Mouse (Mus musculus) cerebellum, adult 2 months (tissue): ENCODE data around the gene Syf2. TPM values are rescaled to one million over a fixed set of nuclear protein-coding genes. Genes with fewer than 3 reads are reported as not detected.
A peak's percentile ranks its signal among the peaks of the same experiment; 100 is the strongest.

Experiments used
- DNase-seq, 2 experiments: peaks; one replicate each; pipeline ENCODE4 v3.0.0; 2021
- H3K27ac ChIP-seq: fragments of 200-500 bp; 2 replicates; pipeline ENCODE4 v1.5.1; 2012; ENCODE audit warnings: low read length, control low read depth, inconsistent platforms; ENCODE audit not compliant: insufficient read depth
- H3K27me3 ChIP-seq: fragments of 200-500 bp; 2 replicates; pipeline ENCODE4 v1.6.1; 2012; ENCODE audit warnings: inconsistent platforms, mild to moderate bottlenecking, low read length, moderate library complexity; ENCODE audit not compliant: control insufficient read depth, insufficient read depth
- H3K4me1 ChIP-seq: fragments of 200-500 bp; 2 replicates; pipeline ENCODE4 v1.6.1; 2011; ENCODE audit warnings: low read length; ENCODE audit not compliant: control insufficient read depth, insufficient read depth
- H3K4me3 ChIP-seq: fragments of 200-500 bp; replicated peaks from 2 replicates; pipeline ENCODE3; 2011; ENCODE audit warnings: mild to moderate bottlenecking, low read depth, low read length, control low read depth; ENCODE audit not compliant: insufficient read depth
- CTCF ChIP-seq: fragments of 200-500 bp; IDR thresholded peaks from 2 replicates; pipeline ENCODE4 v1.5.1; 2011; ENCODE audit warnings: low read depth, mild to moderate bottlenecking, control low read depth, low read length, moderate library complexity, borderline replicate concordance; ENCODE audit not compliant: insufficient read depth
- POLR2A ChIP-seq: fragments of 200-500 bp; IDR thresholded peaks from 2 replicates; pipeline ENCODE4 v1.6.1; 2011; ENCODE audit warnings: low read length, control low read depth, borderline replicate concordance; ENCODE audit not compliant: insufficient read depth
- WGBS: fragments of 180-500 bp; shearing (Covaris S2); methylation state at CpG from one replicate; pipeline ENCODE4 v1.1.7; 2018; 5-methylcytosine and 5-hydroxymethylcytosine counted together
- polyA plus RNA-seq: library from polyadenylated mRNA; depleted of rRNA; stranded (reverse); fragments of >200 nt; gene quantifications from 2 replicates; pipeline ENCODE4 v1.2.3, GENCODE M21; 2012; rRNA removed

Gene Syf2
- polyA plus RNA-seq, 1 experiment: 99.7 TPM

DNA sequence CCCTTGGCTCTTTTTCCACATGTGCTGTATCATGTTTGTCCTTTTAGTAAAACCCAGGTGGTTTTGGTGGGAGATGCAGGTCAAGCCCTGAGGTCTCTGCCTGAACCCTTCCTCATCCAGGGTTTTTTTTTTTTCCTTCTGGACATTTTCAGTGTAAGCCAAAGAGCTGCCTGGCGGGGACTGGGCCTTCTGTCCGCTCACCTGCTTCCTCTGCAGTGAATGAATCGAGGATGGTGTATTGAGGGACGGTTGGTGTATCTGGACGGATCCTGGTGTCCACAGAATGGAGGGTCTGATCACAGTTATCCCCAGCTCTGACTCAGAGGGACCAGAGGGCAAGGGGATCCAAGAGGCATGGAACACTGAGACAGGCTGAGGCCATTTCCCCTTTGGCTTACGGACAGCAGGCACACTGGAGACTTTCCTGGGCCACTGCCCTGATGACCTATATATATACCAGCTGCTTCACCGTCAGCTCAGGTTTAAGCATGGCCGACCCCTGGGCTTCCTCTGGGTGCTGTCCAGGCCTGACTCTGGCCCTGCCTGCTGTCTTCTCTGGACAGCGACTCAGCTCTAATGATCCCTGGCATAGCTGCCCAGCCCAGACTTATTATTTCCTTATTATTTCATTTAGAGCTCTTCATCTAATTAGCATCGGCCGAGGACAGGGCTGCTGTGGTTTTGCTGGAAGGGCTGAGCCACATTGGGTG lies 55.1 kb downstream of the Syf2 start:
- H3K4me1 ChIP-seq: peaks cover 13% of the 10 kb centered on the region
- TF ChIP-seq CTCF (no peak), POLR2A (no peak)
- 18% methylated on average over 11 of the region's 11 CpGs for WGBS
- no peaks in the 10 kb centered on the region for H3K27me3 ChIP-seq
- peak; percentile 54 to 61 for DNase-seq
- H3K4me3 ChIP-seq: no peak overlapping the region
- H3K27ac ChIP-seq: peak overlapping the region; percentile 29; the same call in 1 of the 2 replicates

DNA sequence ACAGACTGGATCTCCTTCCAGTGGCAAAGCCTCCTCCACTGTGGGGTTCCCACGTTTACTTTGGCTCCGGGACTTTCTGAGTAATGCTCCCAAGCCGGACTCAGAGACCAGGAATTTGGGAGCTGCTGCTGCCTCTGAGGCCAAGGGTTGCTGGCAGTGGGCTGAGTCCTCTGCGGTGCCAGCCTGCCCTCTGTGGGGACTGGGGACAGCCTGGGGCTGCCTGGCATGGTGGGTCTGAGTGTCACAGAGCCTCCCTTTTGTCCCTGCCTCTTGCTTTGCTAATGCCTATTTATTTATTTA lies 55.6 kb downstream of the Syf2 start:
- no peaks in the 10 kb centered on the region for H3K27me3 ChIP-seq
- TF ChIP-seq POLR2A: no peak
- TF ChIP-seq CTCF: no peak
- 10% methylated on average over 4 of the region's 4 CpGs for WGBS

DNA sequence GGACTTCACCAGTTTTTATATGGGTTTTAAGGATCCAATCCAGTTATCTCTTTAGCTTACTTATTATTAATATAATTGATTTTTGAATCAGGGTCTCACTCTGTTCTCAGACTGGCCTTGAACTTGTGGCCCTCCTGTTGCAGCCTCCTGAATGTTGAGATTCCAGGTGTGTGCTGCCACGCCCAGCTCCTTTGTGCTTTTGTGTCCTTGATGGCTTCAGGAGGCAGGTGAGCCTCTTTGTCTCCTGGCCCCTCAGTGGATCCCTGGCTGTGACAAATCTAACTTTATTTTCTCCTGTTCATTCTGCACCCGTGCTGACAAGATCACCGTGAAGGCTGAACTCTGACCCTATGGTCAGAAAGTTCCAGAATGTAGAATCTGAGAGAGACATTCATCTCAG lies 56.3 kb downstream of the Syf2 start:
- no peak for DNase-seq
- 90% methylated on average over 3 of the region's 3 CpGs for WGBS
- Histone ChIP-seq H3K27me3 (no peaks in the 10 kb centered on the region), H3K27ac (no peak overlapping the region), H3K4me3 (no peak overlapping the region), H3K4me1 (peaks cover 13% of the 10 kb centered on the region)
- TF ChIP-seq POLR2A: no peak
- no peak for TF ChIP-seq CTCF

More for the DNA sequence above, 55.6 kb downstream of the Syf2 start:
- peak in 1 of 2 experiments; percentile 31 for DNase-seq
- H3K27ac ChIP-seq: 0 out of 2 replicates have a peak overlapping the region, but pooled peaks have one; percentile 29
- H3K4me1 ChIP-seq: peaks cover 13% of the 10 kb centered on the region
- H3K4me3 ChIP-seq: no peak overlapping the region

Other genes with a start within 250 kb of the Syf2 start
- gene Man1c1, start 226.6 kb upstream of the Syf2 start, polyA plus RNA-seq: 30.1 and 36.3 TPM in 2 replicates
- 16.0 and 18.5 TPM in 2 replicates for gene Ldlrap1, start 162.9 kb upstream of the Syf2 start, polyA plus RNA-seq
- gene Maco1, start 77.6 kb upstream of the Syf2 start, polyA plus RNA-seq: 46.4 and 47.7 TPM in 2 replicates
- gene Rhd, start 66.4 kb upstream of the Syf2 start, polyA plus RNA-seq: 1.0 and 1.1 TPM in 2 replicates
- 105 and 111 TPM in 2 replicates for gene Tmem50a, start 15.9 kb upstream of the Syf2 start, polyA plus RNA-seq
- gene Rsrp1, start 7.3 kb upstream of the Syf2 start, polyA plus RNA-seq: 478 and 508 TPM in 2 replicates
- 0.05 TPM in 1 of 2 replicates, not detected in the other for gene Runx3, start 189.8 kb downstream of the Syf2 start, polyA plus RNA-seq